Mouse (Mus musculus) liver, embryonic 14.5 days (tissue): ENCODE measurements around the gene Slc7a8.

Experiments
- CTCF ChIP-seq: IDR thresholded peaks from 2 replicates; pipeline ENCODE4 v1.5.1; 2016; ENCODE audit warnings: antibody characterized with exemption, low read depth, control low read depth
- EP300 ChIP-seq: IDR thresholded peaks from 2 replicates; pipeline ENCODE4 v1.6.1; 2016; ENCODE audit warnings: antibody characterized with exemption, low read depth

DNA sequence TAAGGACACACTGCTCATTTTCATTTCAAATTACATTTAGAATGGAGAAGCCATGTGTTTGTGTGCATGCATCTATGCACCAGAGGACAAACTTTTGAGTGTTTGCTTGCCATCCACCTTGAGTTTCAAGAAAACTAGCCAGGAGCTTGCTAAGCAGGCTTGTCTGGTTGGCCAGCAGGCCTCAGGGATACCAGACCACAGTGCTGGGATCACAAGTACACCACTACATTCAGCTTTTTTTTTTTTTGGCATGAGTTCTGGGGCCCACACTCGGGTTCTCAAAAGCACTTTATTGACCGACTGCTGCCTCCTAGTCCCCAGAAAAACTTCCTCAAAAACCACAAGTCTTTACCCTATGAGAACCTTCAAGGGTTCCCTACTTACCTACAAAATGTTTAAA is 107.4 kb downstream of the Slc7a8 start:
- TF ChIP-seq EP300 (no peak), CTCF (no peak)
